Mouse (Mus musculus) liver, embryonic 16.5 days (tissue): ENCODE results near the gene Zbtb20. TPM values are rescaled to one million over a fixed set of nuclear protein-coding genes. Genes with fewer than 3 reads are reported as not detected.

Experiments used
- ATAC-seq: fragments of 200-750 bp; cut with Nextera tagmentation; 2 replicates; pipeline ENCODE4 v1.8.0; 2017; ENCODE audit warnings: low read depth, mild to moderate bottlenecking, moderate number of reproducible peaks, moderate library complexity
- H3K27ac ChIP-seq: fragments of 300-500 bp; sonication (generic); 2 replicates; pipeline ENCODE4 v1.5.1; 2014; ENCODE audit warnings: mild to moderate bottlenecking, low read length
- H3K27me3 ChIP-seq: fragments of 300-500 bp; sonication (generic); 2 replicates; pipeline ENCODE4 v1.6.1; 2014; ENCODE audit warnings: low read depth, low read length, mixed read lengths; ENCODE audit not compliant: control insufficient read depth, insufficient read depth
- H3K36me3 ChIP-seq: fragments of 300-500 bp; sonication (generic); 2 replicates; pipeline ENCODE4 v1.6.1; 2014; ENCODE audit warnings: mild to moderate bottlenecking; ENCODE audit not compliant: control insufficient read depth, insufficient read depth
- H3K4me1 ChIP-seq: fragments of 300-500 bp; sonication (generic); 2 replicates; pipeline ENCODE4 v1.6.1; 2014; ENCODE audit warnings: low read depth, low read length, mixed read lengths; ENCODE audit not compliant: control insufficient read depth
- H3K4me2 ChIP-seq: fragments of 300-500 bp; sonication (generic); 2 replicates; pipeline ENCODE4 v1.6.1; 2014; ENCODE audit warnings: low read depth, low read length, mixed read lengths
- H3K4me3 ChIP-seq: fragments of 300-500 bp; sonication (generic); 2 replicates; pipeline ENCODE4 v1.5.1; 2014; ENCODE audit warnings: low read depth, mild to moderate bottlenecking, low read length
- H3K9ac ChIP-seq: fragments of 300-500 bp; sonication (generic); 2 replicates; pipeline ENCODE4 v1.6.1; 2014; ENCODE audit warnings: low read depth, low read length
- H3K9me3 ChIP-seq: fragments of 300-500 bp; sonication (generic); replicated peaks from 2 replicates; pipeline ENCODE4 v1.6.1; 2016; ENCODE audit warnings: low read length; ENCODE audit not compliant: control insufficient read depth
- WGBS: fragments of 180-500 bp; shearing (Covaris S2); extraction: QIAGEN DNeasy Blood & Tissue Kit; methylation state at CpG from one replicate; pipeline ENCODE4 v1.1.7; 2014; ENCODE audit not compliant: insufficient replicate concordance; 5-methylcytosine and 5-hydroxymethylcytosine counted together
- polyA plus RNA-seq: library from polyadenylated mRNA; unstranded; fragments of >200 nt; fragmentation: Nextera tagmentation; extraction: Ambion mirVana; gene quantifications from 2 replicates; pipeline ENCODE4 v1.2.1, GENCODE M21; 2015

Zbtb20 gene
- polyA plus RNA-seq, 1 experiment from 2014 or later, result 5.7 TPM

GRCm38 (mm10) chr16:43506189-43506751 lies 630.6 kb downstream of the Zbtb20 start:
- Histone ChIP-seq H3K27ac (no peak overlapping the region), H3K4me2 (no peak overlapping the region), H3K9me3 (no peaks in the 10 kb centered on the region), H3K4me3 (no peak overlapping the region), H3K9ac (no peak overlapping the region), H3K27me3 (peaks cover 4% of the 10 kb centered on the region; the same call in 1 of the 2 replicates), H3K36me3 (no peaks in the 10 kb centered on the region), H3K4me1 (no peaks in the 10 kb centered on the region)
- 26% methylated on average over 9 of the region's 9 CpGs for WGBS
- no peak for ATAC-seq

GRCm38 (mm10) chr16:43506771-43507405 lies 631.2 kb downstream of the Zbtb20 start:
- ATAC-seq, result no peak
- Histone ChIP-seq H3K4me1 (no peaks in the 10 kb centered on the region), H3K9me3 (no peaks in the 10 kb centered on the region), H3K4me2 (no peak overlapping the region), H3K4me3 (no peak overlapping the region), H3K27ac (no peak overlapping the region), H3K9ac (no peak overlapping the region), H3K36me3 (no peaks in the 10 kb centered on the region), H3K27me3 (peaks cover 4% of the 10 kb centered on the region; the same call in 1 of the 2 replicates)
- 35% methylated on average over 10 of the region's 10 CpGs for WGBS

GRCm38 (mm10) chr16:43508166-43508998 lies 632.7 kb downstream of the Zbtb20 start:
- WGBS, result 62% methylated on average over 9 of the region's 9 CpGs
- Histone ChIP-seq H3K27ac (no peak overlapping the region), H3K4me3 (no peak overlapping the region), H3K4me2 (no peak overlapping the region), H3K36me3 (no peaks in the 10 kb centered on the region), H3K4me1 (no peaks in the 10 kb centered on the region), H3K9ac (no peak overlapping the region), H3K9me3 (no peaks in the 10 kb centered on the region), H3K27me3 (no peaks in the 10 kb centered on the region)
- ATAC-seq, result no peak

GRCm38 (mm10) chr16:43510516-43510915 lies 634.8 kb downstream of the Zbtb20 start:
- ATAC-seq, result no peak
- 52% methylated on average over 5 of the region's 5 CpGs for WGBS

DNA sequence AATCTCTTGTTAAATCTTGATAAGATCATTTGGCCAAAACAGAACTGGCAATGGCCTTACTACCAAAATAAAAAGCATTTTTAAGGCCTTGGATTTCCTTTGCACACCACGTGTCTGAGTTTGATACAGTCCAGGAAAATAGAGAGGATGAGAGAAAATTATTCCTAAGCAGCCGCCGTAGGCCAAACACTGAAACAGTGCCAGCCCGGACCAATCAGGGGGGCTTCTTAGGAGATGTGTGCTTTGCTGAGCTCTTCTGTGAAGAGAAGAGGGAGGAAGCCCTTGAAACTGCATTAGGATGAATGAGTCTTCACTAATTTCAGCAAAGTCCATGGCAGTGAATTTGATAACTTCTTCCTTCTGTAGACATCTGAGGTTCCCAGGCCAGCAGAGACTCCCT lies 635.9 kb downstream of the Zbtb20 start:
- Histone ChIP-seq H3K4me3 (no peak overlapping the region), H3K27ac (no peak overlapping the region), H3K4me2 (no peak overlapping the region), H3K36me3 (no peaks in the 10 kb centered on the region), H3K4me1 (no peaks in the 10 kb centered on the region), H3K9me3 (no peaks in the 10 kb centered on the region), H3K27me3 (no peaks in the 10 kb centered on the region), H3K9ac (no peak overlapping the region)
- 69% methylated on average over 4 of the region's 4 CpGs for WGBS
- ATAC-seq, result no peak

More at GRCm38 (mm10) chr16:43510516-43510915, 634.8 kb downstream of the Zbtb20 start:
- no peak overlapping the region for H3K4me2 ChIP-seq
- H3K4me1 ChIP-seq, result no peaks in the 10 kb centered on the region
- no peaks in the 10 kb centered on the region for H3K9me3 ChIP-seq
- no peaks in the 10 kb centered on the region for H3K27me3 ChIP-seq
- no peak overlapping the region for H3K4me3 ChIP-seq
- H3K27ac ChIP-seq, result no peak overlapping the region
- no peak overlapping the region for H3K9ac ChIP-seq
- no peaks in the 10 kb centered on the region for H3K36me3 ChIP-seq

DNA sequence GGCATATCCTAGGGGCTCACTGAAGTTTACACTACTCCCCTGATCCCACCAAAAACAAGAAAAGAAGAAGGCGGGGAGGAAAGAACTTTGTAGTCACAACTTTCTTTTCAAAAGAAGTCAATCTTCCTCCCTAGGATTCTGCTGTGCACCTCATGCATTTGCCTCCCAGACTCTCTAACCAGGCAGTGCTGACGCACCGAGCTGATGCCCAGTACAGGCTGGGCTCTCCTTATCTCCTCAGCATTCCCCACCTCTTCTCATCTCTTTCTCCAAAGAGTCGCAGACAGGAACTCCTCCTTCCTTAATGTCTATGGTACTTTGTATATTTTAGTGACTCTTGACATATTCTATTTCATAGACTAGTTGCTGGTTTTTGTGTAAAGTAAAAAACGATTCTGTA lies 638.3 kb downstream of the Zbtb20 start:
- 48% methylated on average over 5 of the region's 5 CpGs for WGBS
- Histone ChIP-seq H3K4me2 (no peak overlapping the region), H3K9ac (no peak overlapping the region), H3K27me3 (no peaks in the 10 kb centered on the region), H3K36me3 (no peaks in the 10 kb centered on the region), H3K9me3 (no peaks in the 10 kb centered on the region), H3K4me3 (no peak overlapping the region), H3K4me1 (no peaks in the 10 kb centered on the region), H3K27ac (no peak overlapping the region)
- no peak for ATAC-seq

- no peak for ATAC-seq
- WGBS, result 54% methylated on average over 4 of the region's 4 CpGs
- H3K4me2 ChIP-seq, result no peak overlapping the region
Observed at GRCm38 (mm10) chr16:43515538-43515937, 639.9 kb downstream of the Zbtb20 start.

DNA sequence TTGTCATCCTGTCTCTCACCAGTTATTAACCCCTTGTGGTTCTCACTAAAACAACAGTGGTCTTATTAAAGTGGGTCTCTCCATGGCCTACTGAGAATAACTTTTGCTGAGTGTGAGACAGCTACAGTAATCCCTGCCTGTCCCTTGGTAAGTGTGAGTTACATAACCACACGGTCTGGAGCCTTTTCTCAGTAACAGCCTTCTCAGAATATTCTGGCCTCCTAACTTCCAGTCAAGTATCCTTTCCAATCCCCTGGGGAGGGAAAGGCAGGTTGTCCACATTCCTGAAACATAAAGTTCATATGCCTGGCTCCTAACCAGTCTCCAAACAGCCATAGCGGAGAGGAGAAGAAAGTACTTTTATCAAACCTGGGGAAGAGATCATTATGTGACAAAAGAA lies 644.6 kb downstream of the Zbtb20 start:
- Histone ChIP-seq H3K4me2 (no peak overlapping the region), H3K9ac (no peak overlapping the region), H3K4me3 (no peak overlapping the region), H3K27me3 (no peaks in the 10 kb centered on the region), H3K27ac (no peak overlapping the region), H3K9me3 (no peaks in the 10 kb centered on the region), H3K4me1 (no peaks in the 10 kb centered on the region), H3K36me3 (no peaks in the 10 kb centered on the region)
- ATAC-seq, result no peak
- WGBS, result 42% methylated on average over 2 of the region's 2 CpGs

More at GRCm38 (mm10) chr16:43515538-43515937, 639.9 kb downstream of the Zbtb20 start:
- Histone ChIP-seq H3K9me3 (no peaks in the 10 kb centered on the region), H3K27ac (no peak overlapping the region), H3K9ac (no peak overlapping the region), H3K4me1 (no peaks in the 10 kb centered on the region), H3K36me3 (no peaks in the 10 kb centered on the region), H3K4me3 (no peak overlapping the region), H3K27me3 (no peaks in the 10 kb centered on the region)

DNA sequence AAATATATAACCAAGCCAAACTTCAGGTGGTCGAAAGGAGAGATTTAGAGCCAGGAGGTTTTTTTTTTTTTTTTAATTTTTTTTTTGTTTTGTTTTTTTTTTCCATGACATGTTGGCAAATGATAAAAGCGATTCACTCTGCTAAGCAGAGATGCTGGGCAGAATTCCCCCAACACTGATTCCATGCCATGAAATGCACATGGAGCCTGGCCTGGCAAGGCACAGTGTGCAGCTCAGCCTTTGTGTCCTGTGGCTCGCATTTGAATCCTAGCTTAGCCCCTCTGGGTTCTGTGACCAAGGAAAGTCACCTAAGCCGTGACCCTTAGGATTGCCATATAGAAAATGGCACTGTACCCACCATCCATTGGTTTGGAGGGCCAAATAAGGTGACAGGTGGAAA lies 646.8 kb downstream of the Zbtb20 start:
- Histone ChIP-seq H3K36me3 (no peaks in the 10 kb centered on the region), H3K9ac (no peak overlapping the region), H3K4me2 (no peak overlapping the region), H3K4me1 (no peaks in the 10 kb centered on the region), H3K27ac (no peak overlapping the region), H3K27me3 (no peaks in the 10 kb centered on the region), H3K4me3 (no peak overlapping the region), H3K9me3 (no peaks in the 10 kb centered on the region)
- WGBS, result 65% methylated on average over 4 of the region's 4 CpGs
- ATAC-seq, result no peak
